Mouse (Mus musculus) erythroblast, embryonic 14.5 days (primary cell): ENCODE measurements around the gene Pard3.

Source experiments
- GATA1 ChIP-seq: IDR thresholded peaks from 2 replicates; pipeline ENCODE4 v1.6.1; 2012; ENCODE audit warnings: low read length, inconsistent platforms, mixed read lengths
- TAL1 ChIP-seq: IDR thresholded peaks from 3 replicates; pipeline ENCODE4 v1.6.1; 2012; ENCODE audit warnings: low read length, inconsistent platforms, mixed read lengths

- TF ChIP-seq GATA1: no peak
- TF ChIP-seq TAL1: no peak
Observed at GRCm38 (mm10) chr8:127557566-127557965, 493.9 kb downstream of the Pard3 start.
